25 mouse cellular contexts compared by ENCODE assay signal in genomic region chr6:28860922-28861321, GRCm38 (mm10). TPM values are rescaled to one million over a fixed set of nuclear protein-coding genes. Genes with fewer than 3 reads are reported as not detected.
A peak's percentile ranks its signal among the peaks of the same experiment; 100 is the strongest.
DNase-seq lines count a peak whose midpoint lies in the region; ATAC-seq lines count a peak whose summit lies in the region.
"Had no signal": no experiment of that assay in that cellular context is flagged by ENCODE, and none has a peak within 500 bp of the region (broad histone marks: within the 10 kb centered on the region; RNA-seq: fewer than 3 reads in every experiment).

No protein-coding gene starts in this region.

- WGBS in embryonic facial prominence, embryonic 11.5 days: 19% methylated on average over 2 of the region's 2 CpGs
- 32% methylated on average over 2 of the region's 2 CpGs for WGBS in embryonic facial prominence, embryonic 10.5 days
- 27% methylated on average over 2 of the region's 2 CpGs for WGBS in embryonic facial prominence, embryonic 14.5 days

- H3K27me3 ChIP-seq in embryonic facial prominence, embryonic 11.5 days (ENCODE audit: control insufficient read depth, insufficient read depth, low read length): no peaks in the 10 kb centered on the region
- no peaks in the 10 kb centered on the region for H3K27me3 ChIP-seq in embryonic facial prominence, embryonic 10.5 days (replicated peaks; ENCODE audit: low read depth, poor library complexity, severe bottlenecking)
- H3K27me3 ChIP-seq in embryonic facial prominence, embryonic 14.5 days (replicated peaks; ENCODE audit: control insufficient read depth, insufficient read depth, low read length): no peaks in the 10 kb centered on the region
- H3K27me3 ChIP-seq: CH12.LX; embryonic facial prominence, embryonic 13.5 days had no signal

- DNase-seq in embryonic facial prominence, embryonic 11.5 days (ENCODE audit: low spot score): no peak
- no peak for DNase-seq in embryonic facial prominence, embryonic 10.5 days (ENCODE audit: low spot score)
- peak; percentile 77 for DNase-seq in heart, adult 11 months
- DNase-seq in heart, postnatal 10 days: no peak
- peak; percentile 56 for DNase-seq in Muller cell, postnatal 12 days (ENCODE audit: inconsistent ontology term)
- DNase-seq in embryonic facial prominence, embryonic 14.5 days (ENCODE audit: low spot score): no peak
- no peak for DNase-seq in kidney, postnatal 14 days
- DNase-seq in thymus, postnatal 25 days: no peak
- DNase-seq: adrenal gland, adult 8-10 months; adrenal gland, postnatal 14 days; adrenal gland, postnatal 36 days; B cell, adult 2 months; cerebellum, adult 11 months; cerebellum, adult 8-10 months; cerebellum, adult 9-11 months; cerebellum, postnatal 14 days; cerebellum, postnatal 36 days; embryo, embryonic 11 days; forebrain, postnatal 0 days had no signal

- H3K9me3 ChIP-seq in embryonic facial prominence, embryonic 11.5 days (replicated peaks; ENCODE audit: control insufficient read depth, low read length): no peaks in the 10 kb centered on the region
- H3K9me3 ChIP-seq in embryonic facial prominence, embryonic 10.5 days: no peaks in the 10 kb centered on the region
- no peaks in the 10 kb centered on the region for H3K9me3 ChIP-seq in embryonic facial prominence, embryonic 14.5 days (ENCODE audit: control insufficient read depth, low read length)
- H3K9me3 ChIP-seq: embryonic facial prominence, embryonic 13.5 days; forebrain, embryonic 12.5 days; G1E had no signal

- H3K4me3 ChIP-seq in embryonic facial prominence, embryonic 11.5 days (ENCODE audit: low read depth, low read length): no peak overlapping the region
- H3K4me3 ChIP-seq in embryonic facial prominence, embryonic 10.5 days: no peak overlapping the region
- H3K4me3 ChIP-seq in embryonic facial prominence, embryonic 14.5 days (ENCODE audit: low read depth, low read length): no peak overlapping the region
- H3K4me3 ChIP-seq: embryonic facial prominence, embryonic 13.5 days; forebrain, embryonic 12.5 days had no signal

- H3K36me3 ChIP-seq in embryonic facial prominence, embryonic 11.5 days (replicated peaks; ENCODE audit: control insufficient read depth, insufficient read depth, low read depth, low read length): no peaks in the 10 kb centered on the region
- no peaks in the 10 kb centered on the region for H3K36me3 ChIP-seq in embryonic facial prominence, embryonic 10.5 days (replicated peaks)
- no peaks in the 10 kb centered on the region for H3K36me3 ChIP-seq in embryonic facial prominence, embryonic 14.5 days (ENCODE audit: control insufficient read depth, insufficient read depth, low read length)
- H3K36me3 ChIP-seq: embryonic facial prominence, embryonic 13.5 days; forebrain, embryonic 12.5 days had no signal

- no peak overlapping the region for H3K4me2 ChIP-seq in embryonic facial prominence, embryonic 11.5 days (ENCODE audit: low read depth, low read length)
- no peak overlapping the region for H3K4me2 ChIP-seq in embryonic facial prominence, embryonic 14.5 days (ENCODE audit: low read depth, low read length)
- H3K4me2 ChIP-seq: embryonic facial prominence, embryonic 13.5 days; forebrain, embryonic 12.5 days had no signal

- no peak overlapping the region for H3K9ac ChIP-seq in embryonic facial prominence, embryonic 11.5 days (replicated peaks; ENCODE audit: low read length)
- no peak overlapping the region for H3K9ac ChIP-seq in embryonic facial prominence, embryonic 14.5 days (ENCODE audit: low read depth, low read length)
- H3K9ac ChIP-seq: embryonic facial prominence, embryonic 13.5 days; forebrain, embryonic 12.5 days; forebrain, postnatal 0 days had no signal

- intact Hi-C loops in heart, postnatal 10 days (cut with DNase I): no loop called here

- no peaks in the 10 kb centered on the region for H3K4me1 ChIP-seq in embryonic facial prominence, embryonic 11.5 days (ENCODE audit: control insufficient read depth, insufficient read depth, low read length)
- H3K4me1 ChIP-seq in embryonic facial prominence, embryonic 10.5 days: peaks cover 34% of the 10 kb centered on the region
- H3K4me1 ChIP-seq in embryonic facial prominence, embryonic 14.5 days (ENCODE audit: control insufficient read depth, insufficient read depth, low read length): peaks cover 30% of the 10 kb centered on the region

- H3K27ac ChIP-seq in embryonic facial prominence, embryonic 11.5 days (replicated peaks; ENCODE audit: low read depth, low read length): no peak overlapping the region
- H3K27ac ChIP-seq in embryonic facial prominence, embryonic 10.5 days (replicated peaks): no peak overlapping the region
- H3K27ac ChIP-seq in embryonic facial prominence, embryonic 14.5 days (replicated peaks; ENCODE audit: low read depth, low read length): no peak overlapping the region
- H3K27ac ChIP-seq: embryonic facial prominence, embryonic 13.5 days; forebrain, embryonic 12.5 days had no signal

- ATAC-seq in embryonic facial prominence, embryonic 11.5 days (replicated peaks; ENCODE audit: insufficient number of reproducible peaks, low FRiP score, low TSS enrichment, low read depth): 0 out of 2 replicates have a peak, but pooled peaks have one; percentile 4
- ATAC-seq in embryonic facial prominence, embryonic 14.5 days (ENCODE audit: low read depth): peak; percentile 28; the same call in 1 of the 2 replicates
- ATAC-seq: CD4-positive, CD25-positive, alpha-beta regulatory T cell, adult 4 months; forebrain, embryonic 14.5 days; forebrain, postnatal 0 days had no signal

RNA-seq across cellular contexts. Expression of gene Lrrc4, which starts 29.4 kb away (rescaled TPM):
- polyA plus RNA-seq in embryonic facial prominence, embryonic 11.5 days (2014; fragmentation: Nextera tagmentation; extraction: Ambion mirVana): 1.0 and 1.1 TPM in 2 replicates
- 0.79 and 0.98 TPM in 2 replicates for polyA plus RNA-seq in embryonic facial prominence, embryonic 10.5 days (2016; fragmentation: Nextera tagmentation; extraction: Ambion mirVana)
- total RNA-seq in heart, postnatal 10 days (2021): under 1 TPM; 0.42 to 0.43 TPM
- 0.80 and 1.0 TPM in 2 replicates for polyA plus RNA-seq in embryonic facial prominence, embryonic 14.5 days (2014; fragmentation: Nextera tagmentation; extraction: Ambion mirVana)
- polyA plus RNA-seq: G1E had no signal

Comparison
In these comparisons a context has a peak if more than half of its experiments do, and no peak if none do; other contexts are left out.
1. DNase-seq: peak in heart, adult 11 months (single experiment) and Muller cell, postnatal 12 days (single experiment); none in embryonic facial prominence, embryonic 11.5 days (single experiment), embryonic facial prominence, embryonic 10.5 days (single experiment), heart, postnatal 10 days (0 of 2), embryonic facial prominence, embryonic 14.5 days (single experiment), kidney, postnatal 14 days (single experiment) and thymus, postnatal 25 days (single experiment).